Mouse (Mus musculus): ENCODE results near the gene Kazald1.

GRCm38 (mm10) chr19:45025937-45026568, 49.0 kb upstream of the Kazald1 start:
- no peak for TF ChIP-seq EP300 (IDR thresholded peaks at IDR 0.05; ENCODE audit: low read depth)
- no peak for TF ChIP-seq CTCF (IDR thresholded peaks at IDR 0.05; ENCODE audit: low read depth)

Data from heart, postnatal 0 days (tissue).